Comparison of ENCODE assay signal across 10 mouse cellular contexts in genomic region chr13:113880564-113881171, GRCm38 (mm10).
DNase-seq lines count a peak whose midpoint lies in the region; ATAC-seq lines count a peak whose summit lies in the region.
"Had no signal": no experiment of that assay in that cellular context is flagged by ENCODE, and none has a peak within 500 bp of the region (broad histone marks: within the 10 kb centered on the region; RNA-seq: fewer than 3 reads in every experiment).

No protein-coding gene starts in this region.

- no peaks in the 10 kb centered on the region for H3K9me3 ChIP-seq in kidney, embryonic 14.5 days (ENCODE audit: control insufficient read depth, low read length)
- H3K9me3 ChIP-seq in forebrain, embryonic 11.5 days (ENCODE audit: control insufficient read depth, low read length) = no peaks in the 10 kb centered on the region
- H3K9me3 ChIP-seq in limb, embryonic 15.5 days = no peaks in the 10 kb centered on the region
- H3K9me3 ChIP-seq in neural tube, embryonic 14.5 days (ENCODE audit: control insufficient read depth, low read length) = no peaks in the 10 kb centered on the region

- H3K4me1 ChIP-seq in kidney, embryonic 14.5 days (ENCODE audit: control insufficient read depth, insufficient read depth, low read length) = peaks cover 28% of the 10 kb centered on the region
- peaks cover 15% of the 10 kb centered on the region for H3K4me1 ChIP-seq in forebrain, embryonic 11.5 days (replicated peaks; ENCODE audit: control insufficient read depth, insufficient read depth, low read length)
- H3K4me1 ChIP-seq in limb, embryonic 15.5 days = peaks cover 27% of the 10 kb centered on the region
- H3K4me1 ChIP-seq in neural tube, embryonic 14.5 days (ENCODE audit: control insufficient read depth, insufficient read depth, low read length) = peaks cover 13% of the 10 kb centered on the region; the same call in 1 of the 2 replicates

- H3K36me3 ChIP-seq in kidney, embryonic 14.5 days (ENCODE audit: control insufficient read depth, insufficient read depth, low read length) = no peaks in the 10 kb centered on the region
- no peaks in the 10 kb centered on the region for H3K36me3 ChIP-seq in forebrain, embryonic 11.5 days (ENCODE audit: control insufficient read depth, insufficient read depth, low read length)
- no peaks in the 10 kb centered on the region for H3K36me3 ChIP-seq in limb, embryonic 15.5 days
- H3K36me3 ChIP-seq in neural tube, embryonic 14.5 days (ENCODE audit: control insufficient read depth, insufficient read depth, low read length) = no peaks in the 10 kb centered on the region

- H3K9ac ChIP-seq in kidney, embryonic 14.5 days (ENCODE audit: low read depth, low read length) = no peak overlapping the region
- H3K9ac ChIP-seq in forebrain, embryonic 11.5 days (ENCODE audit: low read length) = peak overlapping the region; percentile 12; the same call in 1 of the 2 replicates
- H3K9ac ChIP-seq in limb, embryonic 15.5 days = no peak overlapping the region
- H3K9ac ChIP-seq in neural tube, embryonic 14.5 days (replicated peaks; ENCODE audit: low read depth, low read length) = no peak overlapping the region

- peak overlapping the region; percentile 42 for H3K4me2 ChIP-seq in kidney, embryonic 14.5 days (replicated peaks; ENCODE audit: low read depth, low read length)
- H3K4me2 ChIP-seq in forebrain, embryonic 11.5 days (ENCODE audit: low read depth, low read length, severe bottlenecking) = peak overlapping the region; percentile 37; the same call in 1 of the 2 replicates
- H3K4me2 ChIP-seq in limb, embryonic 15.5 days = peak overlapping the region; percentile 17; the same call in 1 of the 2 replicates
- peak overlapping the region; percentile 32; the same call in 1 of the 2 replicates for H3K4me2 ChIP-seq in neural tube, embryonic 14.5 days (ENCODE audit: low read depth, low read length)

- no peaks in the 10 kb centered on the region for H3K27me3 ChIP-seq in kidney, embryonic 14.5 days (ENCODE audit: control insufficient read depth, insufficient read depth, low read length)
- H3K27me3 ChIP-seq in forebrain, embryonic 11.5 days (ENCODE audit: control insufficient read depth, insufficient read depth, low read length) = no peaks in the 10 kb centered on the region
- H3K27me3 ChIP-seq in limb, embryonic 15.5 days = no peaks in the 10 kb centered on the region
- H3K27me3 ChIP-seq in neural tube, embryonic 14.5 days (ENCODE audit: control insufficient read depth, insufficient read depth, low read length) = no peaks in the 10 kb centered on the region
- H3K27me3 ChIP-seq: CH12.LX had no signal

- ATAC-seq in kidney, embryonic 14.5 days (ENCODE audit: low FRiP score, low TSS enrichment) = peak; percentile 64
- peak; percentile 11 for ATAC-seq in forebrain, embryonic 11.5 days (replicated peaks; ENCODE audit: low FRiP score)
- ATAC-seq in limb, embryonic 15.5 days (ENCODE audit: insufficient number of reproducible peaks, low FRiP score, low TSS enrichment, low read depth) = no peak
- ATAC-seq in neural tube, embryonic 14.5 days (ENCODE audit: low read depth) = no peak

- H3K4me3 ChIP-seq in kidney, embryonic 14.5 days (ENCODE audit: low read length) = peak overlapping the region; percentile 16; the same call in 1 of the 2 replicates
- no peak overlapping the region for H3K4me3 ChIP-seq in forebrain, embryonic 11.5 days (ENCODE audit: low read depth, low read length)
- H3K4me3 ChIP-seq in limb, embryonic 15.5 days = no peak overlapping the region
- H3K4me3 ChIP-seq in neural tube, embryonic 14.5 days (ENCODE audit: low read depth, low read length) = no peak overlapping the region

- no peak overlapping the region for H3K27ac ChIP-seq in kidney, embryonic 14.5 days (ENCODE audit: low read depth, low read length)
- no peak overlapping the region for H3K27ac ChIP-seq in forebrain, embryonic 11.5 days (ENCODE audit: low read depth, low read length)
- no peak overlapping the region for H3K27ac ChIP-seq in limb, embryonic 15.5 days
- H3K27ac ChIP-seq in neural tube, embryonic 14.5 days (ENCODE audit: low read depth, low read length) = no peak overlapping the region

- no peak for DNase-seq in kidney, postnatal 10 days
- DNase-seq in forebrain, embryonic 11.5 days (ENCODE audit: low spot score) = no peak
- DNase-seq in natural killer cell, adult 2 months (ENCODE audit: low spot score in 2 of 2) = no peak
- DNase-seq in left cerebral cortex, adult 8-10 months (ENCODE audit: low spot score in 2 of 2) = no peak
- DNase-seq in adrenal gland, postnatal 14 days = no peak
- DNase-seq: left cerebral cortex, postnatal 4 days had no signal

- WGBS in kidney, embryonic 14.5 days = 10% methylated on average over 19 of the region's 19 CpGs
- WGBS in forebrain, embryonic 11.5 days = 18% methylated on average over 19 of the region's 19 CpGs
- 28% methylated on average over 19 of the region's 19 CpGs for WGBS in limb, embryonic 15.5 days
- WGBS in neural tube, embryonic 14.5 days = 14% methylated on average over 19 of the region's 19 CpGs

Comparison
In these comparisons a context has a peak if more than half of its experiments do, and no peak if none do; other contexts are left out.
1. ATAC-seq: peak in kidney, embryonic 14.5 days (single experiment) and forebrain, embryonic 11.5 days (single experiment); none in limb, embryonic 15.5 days (single experiment) and neural tube, embryonic 14.5 days (single experiment).
2. Peak in every context shown above with its lines, with median percentiles within 50 percentile points of each other: H3K4me2 ChIP-seq.